In the genomic region with DNA sequence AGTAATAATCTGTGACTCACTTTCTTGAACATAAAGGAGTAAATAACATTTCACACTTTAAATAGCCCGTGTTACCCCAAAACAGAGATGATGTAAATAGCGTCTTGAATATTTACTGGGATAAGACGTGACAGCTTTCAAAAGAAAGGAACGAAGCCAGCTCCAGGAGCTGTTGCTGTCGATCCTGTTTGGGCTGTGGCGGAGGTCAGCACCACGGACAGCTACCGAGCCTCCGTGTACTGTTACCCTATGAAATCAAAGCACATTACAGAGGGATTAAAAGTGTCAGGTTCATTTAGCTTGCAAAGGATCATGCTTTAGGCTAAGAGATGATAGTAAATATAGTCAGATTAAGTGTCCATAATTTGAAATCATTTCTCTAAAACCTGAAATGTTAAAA, we compare ENCODE assay signal across 12 mouse cellular contexts.
DNase-seq lines count a peak whose midpoint lies in the region; ATAC-seq and TF ChIP-seq lines count a peak whose summit lies in the region.
"Had no signal": no experiment of that assay in that cellular context is flagged by ENCODE, and none has a peak within 500 bp of the region (broad histone marks: within the 10 kb centered on the region; RNA-seq: fewer than 3 reads in every experiment).

No protein-coding gene starts in this region.

- H3K4me1 ChIP-seq in heart, postnatal 0 days (ENCODE audit: control insufficient read depth, insufficient read depth): no peaks in the 10 kb centered on the region
- H3K4me1 ChIP-seq in heart, embryonic 12.5 days (replicated peaks): no peaks in the 10 kb centered on the region
- no peaks in the 10 kb centered on the region for H3K4me1 ChIP-seq in stomach, postnatal 0 days (replicated peaks; ENCODE audit: control insufficient read depth, insufficient read depth)
- H3K4me1 ChIP-seq: embryonic facial prominence, embryonic 15.5 days; hindbrain, embryonic 15.5 days; megakaryocyte, embryonic 14.5 days; stomach, embryonic 15.5 days had no signal

- H3K9ac ChIP-seq in heart, postnatal 0 days (replicated peaks; ENCODE audit: low read depth, low read length): no peak overlapping the region
- H3K9ac ChIP-seq in heart, embryonic 12.5 days: no peak overlapping the region
- no peak overlapping the region for H3K9ac ChIP-seq in stomach, postnatal 0 days (ENCODE audit: low read length)
- H3K9ac ChIP-seq: embryonic facial prominence, embryonic 15.5 days; hindbrain, embryonic 15.5 days; stomach, embryonic 15.5 days had no signal

- TF ChIP-seq CTCF in heart, postnatal 0 days (IDR thresholded peaks at IDR 0.05; ENCODE audit: low read depth): no peak
- no peak for TF ChIP-seq CTCF in stomach, postnatal 0 days (IDR thresholded peaks at IDR 0.05; ENCODE audit: low read depth)

- H3K27me3 ChIP-seq in heart, postnatal 0 days (ENCODE audit: control insufficient read depth, insufficient read depth, low read length): no peaks in the 10 kb centered on the region
- no peaks in the 10 kb centered on the region for H3K27me3 ChIP-seq in heart, embryonic 12.5 days (replicated peaks)
- no peaks in the 10 kb centered on the region for H3K27me3 ChIP-seq in stomach, postnatal 0 days (ENCODE audit: control insufficient read depth, insufficient read depth, low read length)
- H3K27me3 ChIP-seq: embryonic facial prominence, embryonic 15.5 days; hindbrain, embryonic 15.5 days; megakaryocyte, embryonic 14.5 days; stomach, embryonic 15.5 days had no signal

- no peak overlapping the region for H3K4me2 ChIP-seq in heart, postnatal 0 days (ENCODE audit: low read depth, low read length)
- no peak overlapping the region for H3K4me2 ChIP-seq in heart, embryonic 12.5 days
- no peak overlapping the region for H3K4me2 ChIP-seq in stomach, postnatal 0 days (replicated peaks; ENCODE audit: low read depth)
- H3K4me2 ChIP-seq: embryonic facial prominence, embryonic 15.5 days; hindbrain, embryonic 15.5 days; stomach, embryonic 15.5 days had no signal

- H3K9me3 ChIP-seq in heart, postnatal 0 days (replicated peaks; ENCODE audit: control insufficient read depth, low read length): no peaks in the 10 kb centered on the region
- H3K9me3 ChIP-seq in heart, embryonic 12.5 days (replicated peaks): peaks cover 15% of the 10 kb centered on the region
- no peaks in the 10 kb centered on the region for H3K9me3 ChIP-seq in stomach, postnatal 0 days (ENCODE audit: control insufficient read depth, low read length)
- H3K9me3 ChIP-seq: embryonic facial prominence, embryonic 15.5 days; hindbrain, embryonic 15.5 days; stomach, embryonic 15.5 days had no signal

- peak; percentile 16 for DNase-seq in heart, postnatal 0 days (ENCODE audit: low spot score)
- peak; percentile 80 for DNase-seq in testis, postnatal 10 days (ENCODE audit: low spot score)
- DNase-seq in testis, postnatal 14 days (ENCODE audit: low spot score): no peak
- DNase-seq in forelimb bud, embryonic 11.5 days (ENCODE audit: low read depth, low spot score): peak; percentile 72
- DNase-seq in stomach, postnatal 0 days (ENCODE audit: low spot score): peak; percentile 52
- DNase-seq in spleen, postnatal 4 days (ENCODE audit: low spot score in 2 of 2): no peak
- no peak for DNase-seq in B cell, adult 2 months

- WGBS in heart, postnatal 0 days: 9% methylated on average over 9 of the region's 9 CpGs
- WGBS in heart, embryonic 12.5 days: 5% methylated on average over 9 of the region's 9 CpGs
- 2% methylated on average over 9 of the region's 9 CpGs for WGBS in stomach, postnatal 0 days

- no peak for TF ChIP-seq EP300 in heart, postnatal 0 days (IDR thresholded peaks at IDR 0.05; ENCODE audit: low read depth)
- no peak for TF ChIP-seq EP300 in stomach, postnatal 0 days (optimal IDR thresholded peaks at IDR 0.05)

- H3K36me3 ChIP-seq in heart, postnatal 0 days (replicated peaks; ENCODE audit: control insufficient read depth, insufficient read depth, low read length): no peaks in the 10 kb centered on the region
- H3K36me3 ChIP-seq in heart, embryonic 12.5 days: no peaks in the 10 kb centered on the region
- no peaks in the 10 kb centered on the region for H3K36me3 ChIP-seq in stomach, postnatal 0 days (ENCODE audit: control insufficient read depth, insufficient read depth, low read length)
- H3K36me3 ChIP-seq: embryonic facial prominence, embryonic 15.5 days; hindbrain, embryonic 15.5 days; stomach, embryonic 15.5 days had no signal

- no peak overlapping the region for H3K4me3 ChIP-seq in heart, postnatal 0 days (ENCODE audit: low read depth, low read length)
- no peak overlapping the region for H3K4me3 ChIP-seq in heart, embryonic 12.5 days
- H3K4me3 ChIP-seq in stomach, postnatal 0 days (ENCODE audit: low read depth, low read length): no peak overlapping the region
- H3K4me3 ChIP-seq: embryonic facial prominence, embryonic 15.5 days; hindbrain, embryonic 15.5 days; megakaryocyte, embryonic 14.5 days; stomach, embryonic 15.5 days had no signal

- H3K27ac ChIP-seq in heart, postnatal 0 days (ENCODE audit: low read depth): no peak overlapping the region
- no peak overlapping the region for H3K27ac ChIP-seq in heart, embryonic 12.5 days (ENCODE audit: poor library complexity, severe bottlenecking)
- H3K27ac ChIP-seq in stomach, postnatal 0 days (replicated peaks): no peak overlapping the region
- H3K27ac ChIP-seq: embryonic facial prominence, embryonic 15.5 days; hindbrain, embryonic 15.5 days; stomach, embryonic 15.5 days had no signal

- ATAC-seq in heart, postnatal 0 days (ENCODE audit: insufficient read depth, low read depth): no peak
- no peak for ATAC-seq in heart, embryonic 12.5 days (ENCODE audit: insufficient number of reproducible peaks, low FRiP score)
- no peak for ATAC-seq in stomach, postnatal 0 days (ENCODE audit: low FRiP score, low TSS enrichment)

Comparison
In these comparisons a context has a peak if more than half of its experiments do, and no peak if none do; other contexts are left out.
1. DNase-seq: peak in heart, postnatal 0 days (single experiment), testis, postnatal 10 days (single experiment), forelimb bud, embryonic 11.5 days (single experiment) and stomach, postnatal 0 days (single experiment); none in testis, postnatal 14 days (single experiment), spleen, postnatal 4 days (0 of 2) and B cell, adult 2 months (0 of 2).